Mouse (Mus musculus) gastrocnemius, adult 2 months (tissue): ENCODE data around the gene Agap1. TPM values are rescaled to one million over a fixed set of nuclear protein-coding genes. Genes with fewer than 3 reads are reported as not detected.
A peak's percentile ranks its signal among the peaks of the same experiment; 100 is the strongest.

Source experiments
- DNase-seq: peaks from one replicate; pipeline ENCODE4 v3.0.0; 2022
- H3K27ac ChIP-seq: fragments of 200-600 bp; 2 replicates; pipeline ENCODE4 v1.8.1; 2022; ENCODE audit warnings: mild to moderate bottlenecking
- H3K4me3 ChIP-seq: fragments of 200-600 bp; 2 replicates; pipeline ENCODE4 v1.8.1; 2022; ENCODE audit warnings: mild to moderate bottlenecking, moderate library complexity
- CTCF ChIP-seq: fragments of 200-600 bp; IDR thresholded peaks from 2 replicates; pipeline ENCODE4 v1.8.1; 2022; ENCODE audit warnings: antibody characterized with exemption, mild to moderate bottlenecking, moderate library complexity
- intact Hi-C: fragments of 180-260 bp; cut with DNase I; formaldehyde crosslinking; loops from one replicate; pipeline ENCODE4 v1.15.1; 2025
- total RNA-seq, 2 experiments: library from RNA; stranded (reverse); gene quantifications; 2 replicates each; pipeline ENCODE4 v1.2.3; 2021

The Agap1 gene
- total RNA-seq, 2 experiments from 2014 or later, result 22.8 to 24.2 TPM

DNA sequence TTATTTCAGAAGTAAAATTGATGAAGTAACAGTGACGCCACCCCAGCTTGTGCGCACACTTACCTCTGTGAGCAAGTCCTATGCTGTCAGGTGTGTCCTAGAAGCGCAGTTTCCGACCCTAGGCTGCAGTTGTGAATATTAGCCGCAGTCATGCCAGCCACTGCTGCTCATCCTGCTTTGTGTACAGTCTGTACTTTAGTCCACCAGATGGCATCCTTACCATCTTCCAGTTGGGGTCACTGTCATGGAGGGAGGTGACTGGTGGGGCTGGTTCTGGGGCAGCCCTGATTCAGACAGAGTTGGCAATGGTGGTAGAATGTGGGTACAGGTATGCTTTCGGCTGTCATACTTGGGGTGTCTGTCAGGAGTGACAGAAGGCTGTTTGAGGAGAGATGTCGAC is 171.4 kb downstream of the Agap1 start:
- intact Hi-C loops, result loop anchor here (2.0 to 5.0 kb wide), 3 partner anchors 19 to 879 kb away; no protein-coding TSS in a partner anchor
- Histone ChIP-seq H3K4me3 (no peak overlapping the region), H3K27ac (no peak overlapping the region)
- DNase-seq, result no peak
- TF ChIP-seq CTCF, result no peak

DNA sequence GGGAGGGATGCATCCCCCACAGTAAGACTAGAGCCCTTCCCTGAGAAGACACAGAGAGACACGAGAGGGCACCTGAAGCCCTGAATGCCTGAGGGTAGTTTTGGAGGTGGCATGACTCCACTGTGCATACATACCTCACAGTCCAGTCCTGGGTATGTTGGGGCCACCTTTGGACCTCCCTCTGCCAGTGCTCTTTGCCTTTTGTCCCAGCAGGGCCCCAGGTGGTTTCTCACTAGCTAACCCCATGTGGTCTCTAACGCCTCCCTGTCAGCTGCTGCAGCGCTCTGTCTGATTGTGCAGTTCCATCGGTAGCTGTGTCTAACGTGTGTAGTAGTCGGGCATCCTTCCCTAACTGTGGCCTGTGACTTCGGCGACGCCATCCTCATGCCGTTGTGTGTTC is 172.3 kb downstream of the Agap1 start:
- no peak overlapping the region for H3K27ac ChIP-seq
- intact Hi-C loops, result loop anchor here (2.0 to 5.0 kb wide), 3 partner anchors 20 to 880 kb away; no protein-coding TSS in a partner anchor
- no peak for DNase-seq
- H3K4me3 ChIP-seq, result no peak overlapping the region
- no peak for TF ChIP-seq CTCF

DNA sequence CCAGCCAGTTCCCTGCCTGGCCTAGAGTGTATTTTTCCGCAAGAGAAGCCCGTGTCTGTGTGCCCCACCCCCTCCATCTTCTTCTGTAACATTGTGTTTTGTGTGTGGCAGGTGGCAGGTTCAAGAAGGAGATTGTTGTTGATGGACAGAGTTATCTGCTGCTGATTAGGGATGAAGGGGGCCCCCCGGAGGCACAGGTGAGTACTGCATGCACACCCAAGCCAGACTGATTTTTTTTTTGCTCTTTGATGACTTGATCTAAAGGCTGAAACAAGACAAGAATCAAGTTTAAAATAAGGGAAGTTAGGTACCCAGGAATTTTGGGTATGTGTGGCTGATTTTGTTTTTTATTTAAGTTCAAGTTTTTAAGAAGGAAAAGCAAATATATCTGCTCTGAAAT is 173.0 kb downstream of the Agap1 start:
- peak; percentile 73 for TF ChIP-seq CTCF
- no peak for DNase-seq
- Histone ChIP-seq H3K4me3 (no peak overlapping the region), H3K27ac (no peak overlapping the region)
- intact Hi-C loops, result loop anchor here (2.0 to 5.0 kb wide), 3 partner anchors 21 to 880 kb away; no protein-coding TSS in a partner anchor

DNA sequence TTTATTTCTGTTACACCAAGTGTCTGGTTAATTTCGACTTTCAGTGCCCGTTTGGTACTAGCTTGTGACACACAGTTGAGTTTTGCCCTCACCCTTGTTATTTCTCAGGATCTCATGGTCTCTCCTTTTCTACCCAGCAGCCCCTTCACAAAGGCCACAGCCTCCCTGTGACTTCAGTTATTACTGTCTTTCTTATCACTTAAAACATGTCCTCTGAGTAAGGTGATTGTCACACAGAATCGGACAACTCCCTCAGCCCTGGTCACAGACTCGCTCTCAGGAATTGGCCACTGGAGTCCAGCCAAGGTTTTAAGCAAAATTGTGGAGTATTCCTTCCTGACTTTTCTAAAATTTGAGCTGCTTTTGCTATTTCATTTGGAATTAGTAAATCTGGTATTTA is 176.2 kb downstream of the Agap1 start:
- no peak for TF ChIP-seq CTCF
- DNase-seq, result no peak
- intact Hi-C loops, result loop anchor here (2.0 to 5.0 kb wide), 2 partner anchors 104 to 309 kb away; no protein-coding TSS in a partner anchor
- Histone ChIP-seq H3K27ac (no peak overlapping the region), H3K4me3 (no peak overlapping the region)

DNA sequence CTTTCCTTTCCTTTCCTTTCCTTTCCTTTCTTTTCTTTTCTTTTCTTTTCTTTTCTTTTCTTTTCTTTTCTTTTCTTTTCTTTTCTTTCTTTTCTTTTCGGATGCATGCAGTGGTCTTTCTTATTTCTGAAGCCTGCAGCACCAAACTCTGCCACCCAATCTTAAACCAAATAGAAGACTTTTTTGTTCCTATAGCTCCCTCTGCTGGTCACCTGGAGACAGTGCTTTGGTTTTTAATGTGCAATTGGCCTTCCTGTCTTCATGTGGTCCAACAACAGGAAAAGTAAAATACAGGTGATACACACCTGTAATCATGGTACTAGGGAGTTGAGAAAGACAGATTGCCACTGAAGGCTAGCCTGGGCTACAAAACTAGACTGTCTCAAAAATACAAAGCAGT is 177.1 kb downstream of the Agap1 start:
- intact Hi-C loops, result loop anchor here (2.0 to 5.0 kb wide), 2 partner anchors 105 to 309 kb away; no protein-coding TSS in a partner anchor
- Histone ChIP-seq H3K27ac (no peak overlapping the region), H3K4me3 (no peak overlapping the region)
- peak; percentile 85 for TF ChIP-seq CTCF
- no peak for DNase-seq

DNA sequence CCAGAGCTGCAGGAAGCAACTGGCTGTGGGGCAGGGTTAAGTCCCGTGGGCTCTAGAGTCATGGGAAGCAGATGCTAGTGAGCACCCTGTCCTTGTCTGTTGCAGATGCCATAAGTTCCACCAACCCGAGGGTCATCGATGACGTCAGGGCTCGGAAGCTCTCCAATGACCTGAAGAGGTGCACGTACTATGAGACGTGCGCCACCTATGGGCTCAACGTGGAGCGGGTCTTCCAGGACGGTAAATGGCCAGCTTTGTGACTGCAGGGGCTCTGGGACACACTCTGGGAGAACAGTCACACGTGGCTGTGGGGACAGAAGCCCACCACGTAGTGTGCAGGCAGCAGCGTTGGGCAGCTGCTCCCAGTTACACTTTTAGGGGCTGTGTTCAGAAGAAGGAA is 179.4 kb downstream of the Agap1 start:
- intact Hi-C loops, result loop anchor here (5.0 kb wide), 1 partner anchor 312 kb away; no protein-coding TSS in a partner anchor
- DNase-seq, result no peak
- Histone ChIP-seq H3K4me3 (no peak overlapping the region), H3K27ac (no peak overlapping the region)
- TF ChIP-seq CTCF, result no peak; the same call in 1 of the 2 replicates

DNA sequence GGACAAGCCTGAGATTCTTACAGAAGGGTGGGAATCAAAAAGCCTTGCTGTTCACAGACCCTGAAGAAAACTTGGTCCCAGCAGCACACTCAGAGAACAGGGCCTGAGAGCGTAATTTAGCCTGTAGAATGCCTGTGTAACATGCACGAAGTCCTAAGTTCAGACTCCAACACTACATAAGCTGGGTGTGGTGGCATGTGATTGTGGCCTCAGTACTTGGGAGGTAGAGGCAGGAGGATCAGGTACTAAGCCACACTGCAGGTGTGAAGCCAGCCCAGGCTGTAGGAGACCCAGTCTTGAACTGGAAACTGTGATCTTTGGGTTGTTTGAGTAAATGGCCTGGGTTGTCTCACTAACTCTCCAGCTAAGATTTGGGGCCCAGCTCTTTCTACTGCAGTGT is 180.5 kb downstream of the Agap1 start:
- no peak for DNase-seq
- no peak for TF ChIP-seq CTCF
- no peak overlapping the region for H3K4me3 ChIP-seq
- intact Hi-C loops, result no loop called here
- H3K27ac ChIP-seq, result no peak overlapping the region

DNA sequence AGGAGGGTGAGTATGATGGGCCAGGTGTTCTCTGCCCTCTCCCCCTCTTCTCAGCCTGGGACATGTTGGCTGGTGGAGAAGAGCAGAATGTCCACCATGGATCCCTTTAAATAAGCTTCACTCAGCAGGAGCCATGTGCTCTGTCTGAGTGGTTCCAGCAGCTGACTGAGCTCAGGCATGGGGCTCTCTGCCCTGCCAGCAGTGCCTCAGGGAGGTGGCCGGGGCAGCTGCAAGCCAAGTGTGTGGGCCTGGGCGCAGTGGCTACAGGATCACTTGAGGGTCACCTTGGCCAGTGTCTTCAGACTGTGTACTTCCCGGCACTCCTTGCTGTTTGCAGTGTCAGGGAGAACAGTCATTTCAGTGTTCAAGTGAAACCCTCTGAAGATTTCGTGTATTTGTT is 183.1 kb downstream of the Agap1 start:
- peak; percentile 73 for DNase-seq
- Histone ChIP-seq H3K27ac (peak overlapping the region; percentile 57), H3K4me3 (no peak overlapping the region)
- no peak for TF ChIP-seq CTCF
- intact Hi-C loops, result no loop called here

DNA sequence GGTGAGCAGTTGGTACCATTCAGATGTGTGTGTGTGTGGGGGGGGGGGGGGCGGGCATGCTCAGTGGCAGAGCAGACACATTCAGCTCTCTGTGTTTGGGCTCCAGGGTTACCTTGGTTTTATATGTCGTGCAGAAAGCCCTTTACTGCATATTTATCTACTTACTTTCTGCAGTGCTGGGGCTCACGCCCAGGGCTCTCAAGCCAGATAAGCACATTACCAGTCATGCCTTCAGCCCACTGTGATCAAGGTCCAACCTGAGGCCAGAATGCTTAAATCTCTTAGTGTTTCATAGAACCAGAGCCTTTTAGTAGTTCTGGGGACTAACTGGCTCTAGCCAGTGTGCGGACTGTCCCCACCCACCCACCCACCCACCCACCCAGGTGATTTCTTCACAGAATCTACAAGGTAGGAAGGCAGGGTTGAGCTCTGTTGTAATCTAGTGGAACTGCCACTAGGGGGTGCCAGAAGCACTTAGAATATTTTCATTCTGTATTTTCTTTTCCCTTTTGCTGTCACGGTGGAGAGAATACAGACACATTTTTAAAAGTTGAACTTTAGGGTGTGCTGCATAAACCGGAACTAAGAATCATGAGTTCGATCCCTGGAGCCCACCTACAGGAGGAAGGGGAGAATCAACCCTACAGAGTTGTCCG is 189.0 kb downstream of the Agap1 start:
- peak; percentile 74 for TF ChIP-seq CTCF
- intact Hi-C loops, result loop anchor here (10.0 kb wide), 1 partner anchor 951 kb away; no protein-coding TSS in a partner anchor
- H3K27ac ChIP-seq, result peak overlapping the region; percentile 89
- no peak for DNase-seq
- H3K4me3 ChIP-seq, result peak overlapping the region; percentile 66

DNA sequence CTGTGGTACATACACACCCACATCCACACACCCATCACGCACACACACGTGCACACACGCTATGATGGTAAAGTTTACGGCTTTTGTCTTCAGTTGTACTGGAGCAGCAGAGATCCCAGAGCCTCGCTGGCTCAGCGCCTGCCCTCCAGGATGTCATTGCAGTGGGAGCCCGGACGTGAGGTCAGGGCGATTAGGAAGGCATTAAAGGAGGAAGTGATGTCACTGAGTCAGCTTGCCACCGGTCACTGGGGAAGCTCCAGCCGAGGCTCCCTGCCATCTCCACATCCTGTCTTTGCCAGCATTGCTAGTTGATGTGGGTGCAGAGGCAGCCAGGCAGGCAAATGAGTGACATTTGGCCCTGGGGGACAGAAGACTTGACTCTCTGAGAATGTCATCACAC is 189.5 kb downstream of the Agap1 start:
- no peak for TF ChIP-seq CTCF
- DNase-seq, result peak; percentile 80
- H3K4me3 ChIP-seq, result peak overlapping the region; percentile 66
- intact Hi-C loops, result loop anchor here (10.0 kb wide), 1 partner anchor 951 kb away; no protein-coding TSS in a partner anchor
- H3K27ac ChIP-seq, result peak overlapping the region; percentile 89

DNA sequence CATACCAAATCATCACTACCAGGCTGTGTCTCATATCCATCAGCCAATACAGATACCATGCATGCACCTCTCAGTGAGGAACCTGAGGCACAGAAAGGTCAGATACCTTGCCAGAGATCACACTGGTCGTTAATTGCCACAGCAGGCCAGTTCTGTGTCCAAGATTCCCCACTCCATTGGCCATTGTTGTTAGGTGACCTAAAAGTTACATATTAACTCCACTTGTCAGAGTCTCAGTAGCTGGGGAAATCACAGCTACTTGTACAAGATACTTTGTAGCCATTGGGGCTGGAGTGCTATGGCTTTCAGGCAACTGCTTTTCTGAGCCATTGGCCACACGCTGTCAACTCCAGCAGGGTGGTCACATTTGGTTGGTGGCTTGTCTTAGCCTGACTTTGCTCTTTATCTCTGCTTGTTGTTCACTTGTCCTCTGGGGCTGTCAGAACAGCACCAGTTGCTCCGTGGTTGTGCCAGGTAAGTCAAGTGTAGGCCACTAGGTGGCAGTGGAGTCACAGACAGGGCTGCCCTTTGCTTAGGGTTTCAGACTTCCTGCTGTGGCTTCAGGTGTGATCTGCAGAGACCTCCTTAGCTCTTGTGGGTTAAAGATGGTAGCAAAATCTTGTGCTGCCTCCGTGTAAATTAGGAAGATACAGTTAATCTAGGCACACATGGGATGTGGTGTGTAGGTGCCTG is 191.9 kb downstream of the Agap1 start:
- intact Hi-C loops, result loop anchor here (1.0 to 10.0 kb wide), 3 partner anchors 106 to 948 kb away; no protein-coding TSS in a partner anchor
- DNase-seq, result peak; percentile 77
- Histone ChIP-seq H3K4me3 (no peak overlapping the region; the same call in 1 of the 2 replicates), H3K27ac (no peak overlapping the region)
- peak; percentile 97 for TF ChIP-seq CTCF

DNA sequence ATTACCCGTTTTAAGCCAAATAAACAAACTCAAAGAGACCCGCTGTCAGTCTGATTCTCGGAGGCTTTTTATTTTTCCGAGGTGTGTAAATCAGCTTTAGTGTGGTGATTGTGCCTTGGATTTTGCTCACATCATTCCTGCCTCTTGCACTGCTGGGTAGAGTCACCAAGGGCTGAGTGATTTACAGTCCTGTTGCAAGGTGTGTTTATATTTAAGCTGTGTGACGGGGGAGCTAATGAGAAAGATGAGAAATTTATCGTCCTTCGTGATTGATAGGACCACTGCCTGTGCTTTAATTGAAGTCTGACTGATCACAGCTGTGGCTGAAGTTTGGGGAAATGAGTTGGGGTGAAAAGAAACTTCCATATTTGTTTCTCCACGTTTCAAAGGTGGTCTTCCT is 192.9 kb downstream of the Agap1 start:
- TF ChIP-seq CTCF, result no peak
- no peak for DNase-seq
- Histone ChIP-seq H3K27ac (no peak overlapping the region), H3K4me3 (no peak overlapping the region)
- intact Hi-C loops, result loop anchor here (5.0 to 10.0 kb wide), 2 partner anchors 105 to 947 kb away; no protein-coding TSS in a partner anchor

DNA sequence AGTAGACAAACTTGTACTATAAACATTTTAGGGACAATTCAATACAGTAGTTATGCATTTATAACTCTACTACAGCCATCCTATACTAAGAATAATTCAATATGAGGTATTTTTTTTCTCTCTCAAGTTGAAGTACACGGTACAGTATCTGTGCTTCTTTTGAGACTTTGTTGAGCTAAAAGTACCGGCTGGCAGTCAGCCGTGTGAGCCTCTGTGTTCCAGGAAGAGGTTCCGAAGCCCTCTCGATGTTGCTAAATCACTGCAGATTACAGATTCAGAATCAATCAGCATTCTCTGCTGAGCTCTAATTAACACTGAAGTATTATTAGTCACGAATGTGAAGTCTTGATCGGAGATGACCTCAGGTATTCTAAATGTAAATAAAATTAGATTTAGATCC is 196.0 kb downstream of the Agap1 start:
- no peak for TF ChIP-seq CTCF
- peak; percentile 39 for DNase-seq
- Histone ChIP-seq H3K4me3 (no peak overlapping the region), H3K27ac (no peak overlapping the region)
- intact Hi-C loops, result no loop called here
